In the genomic region with DNA sequence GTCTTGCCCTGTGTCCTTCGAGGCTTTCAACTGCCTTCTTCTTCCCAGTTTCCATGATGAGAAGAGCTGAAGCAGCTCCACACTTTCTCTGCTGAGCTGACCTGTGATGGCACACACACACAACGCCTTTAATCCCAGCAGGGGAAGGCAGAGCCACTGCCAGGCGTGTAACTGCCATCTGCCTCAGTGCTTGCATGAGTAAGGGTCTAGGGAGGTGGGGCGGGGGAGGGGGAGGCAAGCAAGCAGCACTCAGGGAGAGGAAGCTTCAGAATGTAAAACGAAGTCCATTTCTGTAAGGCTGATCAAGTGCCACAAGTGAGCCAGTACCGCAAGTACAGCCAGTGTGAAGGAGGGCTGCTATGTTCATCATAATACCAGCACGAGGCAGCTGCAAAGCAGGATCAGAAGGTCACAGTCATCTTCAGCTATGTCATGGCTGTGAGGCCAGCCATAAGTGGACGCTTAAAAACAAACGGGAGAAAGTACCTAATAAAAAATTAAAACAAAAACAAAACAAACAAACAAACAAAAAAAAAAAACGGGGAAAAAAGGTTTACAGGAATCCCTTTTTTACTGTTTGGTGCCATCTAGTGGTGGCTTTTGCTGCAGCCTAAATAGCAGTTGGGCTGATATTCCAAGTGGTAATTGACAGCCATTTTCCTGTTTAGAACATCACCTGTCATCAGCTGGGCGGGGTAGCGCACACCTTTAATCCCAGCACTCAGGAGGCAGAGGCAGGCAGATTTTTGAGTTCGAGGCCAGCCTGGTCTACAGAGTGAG, we compare ENCODE assay signal across 8 mouse cellular contexts. TPM values are rescaled to one million over a fixed set of nuclear protein-coding genes. Genes with fewer than 3 reads are reported as not detected.
DNase-seq lines count a peak whose midpoint lies in the region; ATAC-seq and TF ChIP-seq lines count a peak whose summit lies in the region.

No protein-coding gene starts in this region.

- no peaks in the 10 kb centered on the region for H3K9me3 ChIP-seq in heart, embryonic 10.5 days
- H3K9me3 ChIP-seq in G1E (replicated peaks), result no peaks in the 10 kb centered on the region
- H3K9me3 ChIP-seq in forebrain, embryonic 15.5 days, result no peaks in the 10 kb centered on the region

- H3K4me1 ChIP-seq in heart, adult 2 months (ENCODE audit: control insufficient read depth, insufficient read depth, low read length), result no peaks in the 10 kb centered on the region
- H3K4me1 ChIP-seq in heart, embryonic 10.5 days, result no peaks in the 10 kb centered on the region
- H3K4me1 ChIP-seq in G1E (ENCODE audit: insufficient read depth, low read depth, low read length), result peaks cover 4% of the 10 kb centered on the region
- H3K4me1 ChIP-seq in forebrain, embryonic 15.5 days, result peaks cover 6% of the 10 kb centered on the region

- intact Hi-C loops in heart, adult 2 months (cut with DNase I), result loop anchor here (1.0 to 5.0 kb wide), 3 partner anchors 13 to 116 kb away; no protein-coding TSS in a partner anchor

- no peak overlapping the region for H3K4me2 ChIP-seq in forebrain, embryonic 15.5 days (replicated peaks)

- peak; percentile 89 for TF ChIP-seq CTCF in heart, adult 2 months (IDR thresholded peaks at IDR 0.05)
- peak; percentile 58 for TF ChIP-seq CTCF in G1E (IDR thresholded peaks at IDR 0.05; ENCODE audit: low read depth, low read length)

- H3K79me2 ChIP-seq in heart, adult 2 months (replicated peaks; ENCODE audit: control insufficient read depth, insufficient read depth, low read length), result no peaks in the 10 kb centered on the region

- TF ChIP-seq EP300 in heart, adult 2 months (IDR thresholded peaks at IDR 0.05; ENCODE audit: insufficient read depth, low read depth, low read length), result no peak

- 65% methylated on average over 13 of the region's 13 CpGs for WGBS in heart, adult 2 months
- 68% methylated on average over 13 of the region's 13 CpGs for WGBS in heart, embryonic 10.5 days
- WGBS in forebrain, embryonic 15.5 days, result 61% methylated on average over 13 of the region's 13 CpGs

- no peak for ATAC-seq in G1E (ENCODE audit: extremely low read depth, insufficient number of reproducible peaks, low FRiP score, poor library complexity, severe bottlenecking)
- peak; percentile 64; the same call in 1 of the 2 replicates for ATAC-seq in forebrain, embryonic 15.5 days (replicated peaks)
- ATAC-seq in megakaryocyte progenitor cell, adult 5-6 weeks (replicated peaks; ENCODE audit: poor library complexity), result peak; percentile 84

- H3K36me3 ChIP-seq in heart, adult 2 months (ENCODE audit: control insufficient read depth, insufficient read depth, low read length), result peaks cover 6% of the 10 kb centered on the region
- peaks cover 97% of the 10 kb centered on the region for H3K36me3 ChIP-seq in heart, embryonic 10.5 days
- peaks cover 96% of the 10 kb centered on the region for H3K36me3 ChIP-seq in G1E (replicated peaks)
- peaks cover 85% of the 10 kb centered on the region for H3K36me3 ChIP-seq in forebrain, embryonic 15.5 days

- peak; percentile 11 to 39 for DNase-seq in heart, adult 2 months
- no peak for DNase-seq in heart, embryonic 10.5 days (ENCODE audit: low spot score)
- peak; percentile 43 for DNase-seq in G1E (ENCODE audit: low spot score)
- DNase-seq in cerebellum, adult 18-20 months, result peak; percentile 71
- DNase-seq in kidney, postnatal 36 days, result peak; percentile 66 to 80
- DNase-seq in spleen, postnatal 10 days (ENCODE audit: low spot score in 2 of 2), result peak; percentile 41 to 69

- H3K27ac ChIP-seq in heart, adult 2 months, result no peak overlapping the region
- H3K27ac ChIP-seq in heart, embryonic 10.5 days, result no peak overlapping the region
- peak overlapping the region; percentile 70 for H3K27ac ChIP-seq in forebrain, embryonic 15.5 days (replicated peaks)

- H3K27me3 ChIP-seq in heart, adult 2 months (ENCODE audit: control insufficient read depth, insufficient read depth, low read length), result no peaks in the 10 kb centered on the region
- no peaks in the 10 kb centered on the region for H3K27me3 ChIP-seq in heart, embryonic 10.5 days (ENCODE audit: insufficient read depth, poor library complexity, severe bottlenecking)
- H3K27me3 ChIP-seq in G1E (ENCODE audit: insufficient read depth, low read length), result no peaks in the 10 kb centered on the region
- no peaks in the 10 kb centered on the region for H3K27me3 ChIP-seq in forebrain, embryonic 15.5 days

- no peak overlapping the region for H3K9ac ChIP-seq in heart, adult 2 months (ENCODE audit: low read depth, low read length)
- no peak overlapping the region for H3K9ac ChIP-seq in forebrain, embryonic 15.5 days (replicated peaks)

- TF ChIP-seq POLR2A in heart, adult 2 months (IDR thresholded peaks at IDR 0.05; ENCODE audit: insufficient read depth, low read depth, low read length), result no peak

- H3K4me3 ChIP-seq in heart, adult 2 months, result no peak overlapping the region
- no peak overlapping the region for H3K4me3 ChIP-seq in heart, embryonic 10.5 days
- no peak overlapping the region for H3K4me3 ChIP-seq in G1E (ENCODE audit: low read depth, low read length)
- H3K4me3 ChIP-seq in forebrain, embryonic 15.5 days, result no peak overlapping the region

RNA-seq across cellular contexts. Expression of a gene that starts 22.6 kb away (rescaled TPM):
- total RNA-seq in heart, adult 2 months (2021), result 10 to 100 TPM in 1 of 2 experiments, 1 to 10 TPM in 1; 8.6 to 10.5 TPM
- polyA plus RNA-seq in heart, adult 2 months (2012; rRNA removed), result 8.4 and 10.5 TPM in 2 replicates
- polyA plus RNA-seq in heart, embryonic 10.5 days (2016; fragmentation: Nextera tagmentation; extraction: Ambion mirVana), result 18.7 and 19.0 TPM in 2 replicates
- total RNA-seq in G1E (2014; fragmentation: Nextera tagmentation) (31.1 and 53.8 TPM in 2 replicates), G1E (2017) (34.8 and 36.7 TPM in 2 replicates)
- polyA plus RNA-seq in G1E (2012), result 1.4 and 1.6 TPM in 2 replicates
- 23.3 and 25.0 TPM in 2 replicates for polyA plus RNA-seq in forebrain, embryonic 15.5 days (2015; fragmentation: Nextera tagmentation; extraction: Ambion mirVana)
- 20.8 and 28.5 TPM in 2 replicates for total RNA-seq in megakaryocyte progenitor cell, adult 5-6 weeks (2015)
- total RNA-seq in megakaryocyte progenitor cell, adult 5-6 weeks (2017), result 29.6 and 36.6 TPM in 2 replicates

RNA-seq across cellular contexts. Expression of a gene that starts 38.3 kb away (rescaled TPM):
- 1 to 10 TPM; 8.3 to 8.6 TPM for total RNA-seq in heart, adult 2 months (2021)
- 2.7 and 4.5 TPM in 2 replicates for polyA plus RNA-seq in heart, adult 2 months (2012; rRNA removed)
- 25.1 and 29.0 TPM in 2 replicates for polyA plus RNA-seq in heart, embryonic 10.5 days (2016; fragmentation: Nextera tagmentation; extraction: Ambion mirVana)
- total RNA-seq in G1E (2014; fragmentation: Nextera tagmentation) (82.1 and 86.6 TPM in 2 replicates), G1E (2017) (21.3 TPM in 2 replicates)
- polyA plus RNA-seq in G1E (2012), result 32.7 and 39.4 TPM in 2 replicates
- polyA plus RNA-seq in forebrain, embryonic 15.5 days (2015; fragmentation: Nextera tagmentation; extraction: Ambion mirVana), result 12.3 and 14.1 TPM in 2 replicates
- 74.0 and 85.9 TPM in 2 replicates for total RNA-seq in megakaryocyte progenitor cell, adult 5-6 weeks (2015)
- 28.1 and 33.9 TPM in 2 replicates for total RNA-seq in megakaryocyte progenitor cell, adult 5-6 weeks (2017)
